Mouse (Mus musculus) neural tube, embryonic 11.5 days (tissue): ENCODE results near the gene Ms4a1. TPM values are rescaled to one million over a fixed set of nuclear protein-coding genes. Genes with fewer than 3 reads are reported as not detected.

ENCODE experiments used
- ATAC-seq: fragments of 200-750 bp; cut with Nextera tagmentation; 2 replicates; pipeline ENCODE4 v1.8.0; 2017; ENCODE audit warnings: moderate number of reproducible peaks, mild to moderate bottlenecking, moderate TSS enrichment, moderate library complexity; ENCODE audit not compliant: insufficient read depth, low FRiP score, low TSS enrichment
- DNase-seq: peaks from one replicate; pipeline ENCODE4 v3.0.0-alpha.2; 2015; ENCODE audit warnings: low spot score
- H3K27ac ChIP-seq: fragments of 300-500 bp; sonication (generic); 2 replicates; pipeline ENCODE4 v1.5.1; 2014; ENCODE audit warnings: low read depth, mild to moderate bottlenecking, low read length
- H3K27me3 ChIP-seq: fragments of 300-500 bp; sonication (generic); 2 replicates; pipeline ENCODE4 v1.6.1; 2014; ENCODE audit warnings: mild to moderate bottlenecking, low read length, mixed read lengths; ENCODE audit not compliant: control insufficient read depth, insufficient read depth
- H3K36me3 ChIP-seq: fragments of 300-500 bp; sonication (generic); 2 replicates; pipeline ENCODE4 v1.6.1; 2014; ENCODE audit warnings: mild to moderate bottlenecking, low read length, moderate library complexity, mixed read lengths; ENCODE audit not compliant: control insufficient read depth, insufficient read depth
- H3K4me1 ChIP-seq: fragments of 300-500 bp; sonication (generic); 2 replicates; pipeline ENCODE4 v1.6.1; 2014; ENCODE audit warnings: low read length, mixed read lengths; ENCODE audit not compliant: control insufficient read depth, insufficient read depth
- H3K4me2 ChIP-seq: fragments of 300-500 bp; sonication (generic); 2 replicates; pipeline ENCODE4 v1.6.1; 2014; ENCODE audit warnings: low read depth, mild to moderate bottlenecking, moderate library complexity
- H3K4me3 ChIP-seq: fragments of 300-500 bp; sonication (generic); 2 replicates; pipeline ENCODE4 v1.5.1; 2014; ENCODE audit warnings: low read depth, low read length
- H3K9ac ChIP-seq: fragments of 300-500 bp; sonication (generic); 2 replicates; pipeline ENCODE4 v1.6.1; 2014; ENCODE audit warnings: mild to moderate bottlenecking, low read length
- H3K9me3 ChIP-seq: fragments of 300-500 bp; sonication (generic); 2 replicates; pipeline ENCODE4 v1.6.1; 2016; ENCODE audit warnings: low read length; ENCODE audit not compliant: control insufficient read depth
- WGBS: fragments of 180-500 bp; shearing (Covaris S2); extraction: QIAGEN DNeasy Blood & Tissue Kit; methylation state at CpG from one replicate; pipeline ENCODE4 v1.1.7; 2014; 5-methylcytosine and 5-hydroxymethylcytosine counted together
- polyA plus RNA-seq: library from polyadenylated mRNA; unstranded; fragments of >200 nt; fragmentation: Nextera tagmentation; extraction: Ambion mirVana; gene quantifications from 2 replicates; pipeline ENCODE4 v1.2.1, GENCODE M21; 2014

Gene Ms4a1
- polyA plus RNA-seq, 1 experiment from 2014 or later: not detected

DNA sequence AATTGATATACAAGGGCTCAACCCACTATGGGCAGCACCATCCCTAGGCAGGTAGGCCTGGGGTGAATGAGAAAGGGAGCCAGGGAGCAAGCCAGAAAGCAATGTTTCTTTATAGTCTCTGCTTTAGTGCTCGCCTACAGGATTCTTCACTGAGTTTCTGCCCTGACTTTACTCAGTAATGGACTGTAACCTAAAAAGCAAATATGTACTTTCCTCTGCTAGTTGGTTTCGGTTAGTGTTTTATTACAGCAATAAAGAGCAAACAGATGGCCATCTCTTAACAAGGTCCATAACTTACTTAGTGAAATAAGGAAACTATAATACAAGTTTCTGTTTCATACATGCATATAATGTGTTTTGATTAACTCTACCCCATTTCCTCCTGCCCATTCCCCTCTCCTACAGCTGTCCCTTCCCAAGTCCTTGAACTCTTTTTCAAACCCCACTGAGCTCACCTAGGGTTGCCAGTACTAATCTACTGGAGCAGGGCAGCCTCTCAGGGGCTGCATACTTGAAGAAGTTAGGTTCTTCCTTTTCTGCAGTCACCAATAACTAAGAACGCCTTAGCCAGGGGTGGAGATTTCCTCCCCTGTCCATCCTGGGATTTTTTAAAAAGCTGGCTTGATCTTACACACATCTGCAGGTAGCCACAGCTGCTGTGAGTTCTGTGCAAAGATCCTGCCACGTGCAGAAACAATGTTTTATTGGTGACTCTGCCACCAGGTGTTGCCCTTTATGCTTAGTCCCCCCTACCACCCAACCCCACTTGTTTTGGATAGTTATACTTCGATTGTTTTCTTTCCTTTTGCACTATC is 30.9 kb downstream of the Ms4a1 start:
- H3K27me3 ChIP-seq: no peaks in the 10 kb centered on the region
- no peak overlapping the region for H3K4me2 ChIP-seq
- H3K27ac ChIP-seq: no peak overlapping the region
- H3K36me3 ChIP-seq: no peaks in the 10 kb centered on the region
- ATAC-seq: no peak
- no peak overlapping the region for H3K4me3 ChIP-seq
- no peaks in the 10 kb centered on the region for H3K9me3 ChIP-seq
- 75% methylated on average over 5 of the region's 5 CpGs for WGBS
- no peak overlapping the region for H3K9ac ChIP-seq
- DNase-seq: no peak
- H3K4me1 ChIP-seq: no peaks in the 10 kb centered on the region

DNA sequence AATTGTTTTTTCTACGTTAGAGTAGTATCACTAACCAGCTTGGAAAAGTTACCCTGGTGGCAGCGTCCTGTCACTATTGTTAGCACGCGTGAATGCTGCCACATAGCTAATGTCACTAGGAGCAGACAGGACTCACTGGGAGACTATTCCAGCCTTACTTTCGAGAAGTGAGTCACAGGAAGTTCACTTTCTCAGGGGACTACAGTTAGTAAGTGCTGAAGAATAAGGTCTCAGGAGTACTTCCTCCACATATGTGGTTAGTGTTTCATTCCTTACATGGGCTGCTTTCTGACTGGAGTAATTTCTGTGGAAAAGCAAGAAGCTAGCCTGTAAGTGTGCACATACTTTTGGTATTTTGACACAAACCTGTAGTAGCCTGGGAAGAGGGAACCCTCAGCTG is 31.8 kb downstream of the Ms4a1 start:
- Histone ChIP-seq H3K4me1 (no peaks in the 10 kb centered on the region), H3K36me3 (no peaks in the 10 kb centered on the region), H3K9me3 (no peaks in the 10 kb centered on the region), H3K4me3 (no peak overlapping the region), H3K27me3 (no peaks in the 10 kb centered on the region), H3K4me2 (no peak overlapping the region), H3K27ac (no peak overlapping the region), H3K9ac (no peak overlapping the region)
- no peak for ATAC-seq
- WGBS: 81% methylated on average over 5 of the region's 5 CpGs
- DNase-seq: no peak

DNA sequence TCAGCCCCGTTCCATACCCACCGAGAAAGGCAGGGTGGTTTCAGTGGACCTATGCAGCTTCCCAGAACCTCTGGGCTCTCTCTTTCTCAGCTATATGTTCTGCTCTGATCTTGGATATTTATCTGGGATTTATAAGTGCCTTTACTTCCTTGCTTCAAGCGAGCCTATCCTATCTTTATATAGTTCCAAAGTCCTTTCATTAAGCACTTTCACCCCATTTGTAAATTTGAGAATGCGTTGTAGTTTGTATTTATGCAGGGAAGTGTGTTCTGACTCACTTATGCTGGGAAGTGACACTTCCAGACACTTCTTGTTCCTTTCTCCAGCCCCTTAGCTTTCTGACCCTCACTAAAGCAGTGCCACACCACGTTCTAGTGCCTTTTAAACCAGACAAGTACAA is 33.7 kb downstream of the Ms4a1 start, which contains the start of gene Ms4a12:
Gene Ms4a12 (minus strand): TSS at position 101 of the 400 bp plus-strand sequence.
- H3K9me3 ChIP-seq: no peaks in the 10 kb centered on the region
- H3K4me1 ChIP-seq: no peaks in the 10 kb centered on the region
- no peaks in the 10 kb centered on the region for H3K27me3 ChIP-seq
- no peak within 1 kb of the TSS for H3K4me2 ChIP-seq
- DNase-seq (no peak), ATAC-seq (no peak)
- no peak within 1 kb of the TSS for H3K4me3 ChIP-seq
- H3K36me3 ChIP-seq: no peaks in the 10 kb centered on the region
- 74% methylated on average over 5 of the region's 5 CpGs for WGBS
- no peak within 1 kb of the TSS for H3K9ac ChIP-seq
- H3K27ac ChIP-seq: no peak within 1 kb of the TSS

Other genes with a start within 250 kb of the Ms4a1 start
- not detected in 2 replicates for gene Ms4a18, start 248.2 kb downstream of the Ms4a1 start, polyA plus RNA-seq
- gene Ms4a8a, start 185.1 kb downstream of the Ms4a1 start, polyA plus RNA-seq: not detected in 2 replicates
- not detected in 2 replicates for gene 1700017D01Rik, start 135.4 kb downstream of the Ms4a1 start, polyA plus RNA-seq
- not detected in 2 replicates for gene 1700025F22Rik, start 100.9 kb downstream of the Ms4a1 start, polyA plus RNA-seq
- gene Ms4a13, start 69.5 kb downstream of the Ms4a1 start, polyA plus RNA-seq: not detected in 2 replicates
- not detected in 2 replicates for gene Ms4a12, start 33.8 kb downstream of the Ms4a1 start, polyA plus RNA-seq
- gene Ms4a5, start 17.6 kb upstream of the Ms4a1 start, polyA plus RNA-seq: not detected in 2 replicates
- not detected in 2 replicates for gene Ms4a14, start 48.2 kb upstream of the Ms4a1 start, polyA plus RNA-seq
- 0.45 and 1.3 TPM in 2 replicates for gene Ms4a7, start 69.9 kb upstream of the Ms4a1 start, polyA plus RNA-seq
- gene Ms4a4a, start 109.3 kb upstream of the Ms4a1 start, polyA plus RNA-seq: 1.1 and 1.8 TPM in 2 replicates
- 0.17 TPM in 1 of 2 replicates, not detected in the other for gene Ms4a4c, start 138.5 kb upstream of the Ms4a1 start, polyA plus RNA-seq
- not detected in 2 replicates for gene Ms4a4b, start 177.3 kb upstream of the Ms4a1 start, polyA plus RNA-seq
- gene Ms4a6c, start 203.1 kb upstream of the Ms4a1 start, polyA plus RNA-seq: 1.1 and 2.0 TPM in 2 replicates
- gene Gm8369, start 219.7 kb upstream of the Ms4a1 start, polyA plus RNA-seq: not detected in 2 replicates